Mouse (Mus musculus) MEL (cell line): ENCODE data around the gene Mypn.

ENCODE experiments used
- CTCF ChIP-seq, 3 experiments: IDR thresholded peaks in 2 of 3; conservative IDR thresholded peaks in 1 of 3; 2 replicates each; pipeline ENCODE4 v1.5.1; 2011 to 2012; ENCODE audit warnings: low read length in 3 of 3, low read depth in 2 of 3, mild to moderate bottlenecking in 2 of 3, improper control_type of control experiment in 1 of 3, inconsistent platforms in 1 of 3, mixed read lengths in 1 of 3, moderate library complexity in 1 of 3; ENCODE audit not compliant: control insufficient read depth in 1 of 3, insufficient read depth in 1 of 3, poor library complexity in 1 of 3, severe bottlenecking in 1 of 3
- POLR2A ChIP-seq, 2 experiments: IDR thresholded peaks; 2 replicates each; pipeline ENCODE4 v1.6.1; 2011 to 2012; ENCODE audit warnings: low read length in 2 of 2, mild to moderate bottlenecking in 2 of 2, control low read depth in 1 of 2, improper control_type of control experiment in 1 of 2, low read depth in 1 of 2, moderate library complexity in 1 of 2; ENCODE audit not compliant: control insufficient read depth in 1 of 2, insufficient read depth in 1 of 2, poor library complexity in 1 of 2
- POLR2AphosphoS2 ChIP-seq: IDR thresholded peaks from 2 replicates; pipeline ENCODE4 v1.6.1; 2011; ENCODE audit warnings: low read length, improper control_type of control experiment

DNA sequence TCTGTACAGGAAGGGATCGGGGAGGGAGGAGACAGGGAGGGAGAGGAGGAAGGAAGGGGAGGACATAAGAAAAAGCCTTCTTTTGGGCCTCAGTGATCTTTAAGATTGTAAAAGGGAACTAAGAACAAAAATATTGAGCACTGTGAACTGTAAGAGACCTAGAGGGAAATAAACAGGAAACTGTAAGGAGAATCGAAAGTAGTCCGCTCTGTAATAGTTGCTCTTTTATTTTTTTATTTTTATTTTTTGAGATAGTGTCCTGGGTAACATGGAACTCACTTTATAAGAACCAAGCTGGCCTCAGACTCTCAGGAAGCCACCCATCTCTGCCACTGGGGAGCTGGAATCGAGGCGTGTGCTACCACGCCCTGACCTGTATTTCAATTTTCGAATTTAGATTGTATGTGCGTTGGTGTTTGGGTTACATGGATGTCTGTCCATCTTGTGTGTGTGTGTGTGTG, 27.3 kb downstream of the Mypn start:
- TF ChIP-seq CTCF (IDR thresholded peaks at IDR 0.05 in 2 of 3, conservative IDR thresholded peaks at IDR 0.05 in 1 of 3; ENCODE audit: control insufficient read depth in 1 of 3, insufficient read depth in 1 of 3, low read depth in 2 of 3, low read length in 3 of 3, poor library complexity in 1 of 3, severe bottlenecking in 1 of 3) (no peak), POLR2AphosphoS2 (no peak), POLR2A (IDR thresholded peaks at IDR 0.05; ENCODE audit: control insufficient read depth in 1 of 2, insufficient read depth in 1 of 2, low read depth in 1 of 2, low read length in 2 of 2, poor library complexity in 1 of 2) (no peak)
